ENCODE assay signal across 25 mouse cellular contexts in genomic region chr17:50201828-50202445, GRCm38 (mm10). TPM values are rescaled to one million over a fixed set of nuclear protein-coding genes. Genes with fewer than 3 reads are reported as not detected.
A peak's percentile ranks its signal among the peaks of the same experiment; 100 is the strongest.
DNase-seq lines count a peak whose midpoint lies in the region; ATAC-seq and TF ChIP-seq lines count a peak whose summit lies in the region.
"Had no signal": no experiment of that assay in that cellular context is flagged by ENCODE, and none has a peak within 500 bp of the region (broad histone marks: within the 10 kb centered on the region; RNA-seq: fewer than 3 reads in every experiment).

No protein-coding gene starts in this region.

- no peaks in the 10 kb centered on the region for H3K27me3 ChIP-seq in hindbrain, embryonic 16.5 days (replicated peaks; ENCODE audit: control insufficient read depth, insufficient read depth, low read length)
- no peaks in the 10 kb centered on the region for H3K27me3 ChIP-seq in hindbrain, postnatal 0 days (ENCODE audit: insufficient read depth, low read length)
- no peaks in the 10 kb centered on the region for H3K27me3 ChIP-seq in limb, embryonic 11.5 days (ENCODE audit: control insufficient read depth, insufficient read depth, low read length)
- H3K27me3 ChIP-seq in limb, embryonic 10.5 days (ENCODE audit: low read depth, poor library complexity, severe bottlenecking) = peaks cover 3% of the 10 kb centered on the region; the same call in 1 of the 2 replicates
- H3K27me3 ChIP-seq: embryonic facial prominence, embryonic 13.5 days; embryonic facial prominence, embryonic 15.5 days had no signal

- intact Hi-C loops in gastrocnemius, adult 2 months (cut with DNase I) = no loop called here
- intact Hi-C loops in gastrocnemius, postnatal 14 days (cut with DNase I; ENCODE audit: low total_unique reads) = no loop called here

- H3K36me3 ChIP-seq in hindbrain, embryonic 16.5 days (ENCODE audit: control insufficient read depth, insufficient read depth, low read length) = no peaks in the 10 kb centered on the region
- no peaks in the 10 kb centered on the region for H3K36me3 ChIP-seq in hindbrain, postnatal 0 days (ENCODE audit: insufficient read depth, low read length)
- no peaks in the 10 kb centered on the region for H3K36me3 ChIP-seq in limb, embryonic 11.5 days (ENCODE audit: control insufficient read depth, insufficient read depth, low read length)
- H3K36me3 ChIP-seq in limb, embryonic 10.5 days = no peaks in the 10 kb centered on the region
- H3K36me3 ChIP-seq: embryonic facial prominence, embryonic 13.5 days; embryonic facial prominence, embryonic 15.5 days; forebrain, embryonic 10.5 days; forebrain, embryonic 12.5 days had no signal

- peak; percentile 8 for DNase-seq in gastrocnemius, adult 2 months
- DNase-seq in gastrocnemius, postnatal 14 days = no peak
- DNase-seq in hindbrain, postnatal 0 days (ENCODE audit: low spot score) = no peak
- DNase-seq in limb, embryonic 11.5 days (ENCODE audit: low spot score) = peak; percentile 28
- no peak for DNase-seq in limb, embryonic 10.5 days (ENCODE audit: low spot score)
- DNase-seq: adrenal gland, adult 2 months; adrenal gland, postnatal 10 days; adrenal gland, postnatal 25 days; B cell, adult 2 months; cerebellum, adult 11 months; cerebellum, adult 18-20 months; cerebellum, adult 8-10 months; cerebellum, adult 9-11 months; cerebellum, postnatal 14 days; cerebellum, postnatal 36 days; embryo, embryonic 11 days had no signal

- no peaks in the 10 kb centered on the region for H3K9me3 ChIP-seq in hindbrain, embryonic 16.5 days (ENCODE audit: control insufficient read depth, low read length)
- H3K9me3 ChIP-seq in hindbrain, postnatal 0 days (ENCODE audit: low read length) = no peaks in the 10 kb centered on the region
- no peaks in the 10 kb centered on the region for H3K9me3 ChIP-seq in limb, embryonic 11.5 days (ENCODE audit: control insufficient read depth, low read length)
- no peaks in the 10 kb centered on the region for H3K9me3 ChIP-seq in limb, embryonic 10.5 days (replicated peaks)
- H3K9me3 ChIP-seq: embryonic facial prominence, embryonic 13.5 days; embryonic facial prominence, embryonic 15.5 days; forebrain, embryonic 10.5 days; forebrain, embryonic 12.5 days had no signal

- no peak overlapping the region for H3K27ac ChIP-seq in gastrocnemius, adult 2 months
- H3K27ac ChIP-seq in hindbrain, embryonic 16.5 days (ENCODE audit: low read depth, low read length) = no peak overlapping the region
- no peak overlapping the region for H3K27ac ChIP-seq in hindbrain, postnatal 0 days
- no peak overlapping the region for H3K27ac ChIP-seq in limb, embryonic 11.5 days (replicated peaks; ENCODE audit: low read depth, low read length)
- no peak overlapping the region for H3K27ac ChIP-seq in limb, embryonic 10.5 days
- H3K27ac ChIP-seq: embryonic facial prominence, embryonic 13.5 days; embryonic facial prominence, embryonic 15.5 days; forebrain, embryonic 10.5 days; forebrain, embryonic 12.5 days had no signal

- no peak overlapping the region for H3K9ac ChIP-seq in hindbrain, embryonic 16.5 days (ENCODE audit: low read depth, low read length)
- H3K9ac ChIP-seq in hindbrain, postnatal 0 days (replicated peaks; ENCODE audit: low read length) = no peak overlapping the region
- H3K9ac ChIP-seq in limb, embryonic 11.5 days (ENCODE audit: low read length) = no peak overlapping the region
- H3K9ac ChIP-seq: embryonic facial prominence, embryonic 13.5 days; embryonic facial prominence, embryonic 15.5 days; forebrain, embryonic 12.5 days had no signal

- WGBS in hindbrain, embryonic 16.5 days = 79% methylated on average over 12 of the region's 12 CpGs
- WGBS in hindbrain, postnatal 0 days = 86% methylated on average over 12 of the region's 12 CpGs
- 86% methylated on average over 12 of the region's 12 CpGs for WGBS in limb, embryonic 11.5 days
- WGBS in limb, embryonic 10.5 days = 92% methylated on average over 12 of the region's 12 CpGs

- TF ChIP-seq CTCF in gastrocnemius, adult 2 months (IDR thresholded peaks at IDR 0.05) = no peak
- TF ChIP-seq CTCF in hindbrain, postnatal 0 days (IDR thresholded peaks at IDR 0.05; ENCODE audit: low read depth) = no peak

- H3K4me1 ChIP-seq in hindbrain, embryonic 16.5 days (ENCODE audit: control insufficient read depth, insufficient read depth, low read depth, low read length) = no peaks in the 10 kb centered on the region
- H3K4me1 ChIP-seq in hindbrain, postnatal 0 days (ENCODE audit: insufficient read depth, low read length) = no peaks in the 10 kb centered on the region; the same call in 1 of the 2 replicates
- no peaks in the 10 kb centered on the region for H3K4me1 ChIP-seq in limb, embryonic 11.5 days (ENCODE audit: control insufficient read depth, insufficient read depth, low read length)
- H3K4me1 ChIP-seq in limb, embryonic 10.5 days = peaks cover 13% of the 10 kb centered on the region; the same call in 1 of the 2 replicates
- H3K4me1 ChIP-seq: embryonic facial prominence, embryonic 13.5 days; embryonic facial prominence, embryonic 15.5 days; forebrain, embryonic 10.5 days; forebrain, embryonic 12.5 days had no signal

- ATAC-seq in hindbrain, embryonic 16.5 days = peak; percentile 21; the same call in 1 of the 2 replicates
- no peak for ATAC-seq in hindbrain, postnatal 0 days
- no peak for ATAC-seq in limb, embryonic 11.5 days (ENCODE audit: insufficient number of reproducible peaks, low FRiP score, low TSS enrichment, low read depth)
- ATAC-seq in granulocyte monocyte progenitor cell, adult 5-6 weeks (replicated peaks; ENCODE audit: poor library complexity, severe bottlenecking) = no peak
- ATAC-seq: CD4-positive, CD25-positive, alpha-beta regulatory T cell, adult 4 months; forebrain, embryonic 14.5 days had no signal

- no peak overlapping the region for H3K4me3 ChIP-seq in gastrocnemius, adult 2 months
- no peak overlapping the region for H3K4me3 ChIP-seq in hindbrain, embryonic 16.5 days (ENCODE audit: low read length)
- no peak overlapping the region for H3K4me3 ChIP-seq in hindbrain, postnatal 0 days (ENCODE audit: low read length)
- no peak overlapping the region for H3K4me3 ChIP-seq in limb, embryonic 11.5 days (ENCODE audit: low read depth, low read length)
- H3K4me3 ChIP-seq in limb, embryonic 10.5 days = no peak overlapping the region
- H3K4me3 ChIP-seq: embryonic facial prominence, embryonic 13.5 days; embryonic facial prominence, embryonic 15.5 days; erythroblast, embryonic 14.5 days; forebrain, embryonic 10.5 days; forebrain, embryonic 12.5 days had no signal

- no peak overlapping the region for H3K4me2 ChIP-seq in hindbrain, embryonic 16.5 days (ENCODE audit: low read length)
- no peak overlapping the region for H3K4me2 ChIP-seq in hindbrain, postnatal 0 days (ENCODE audit: low read depth, low read length)
- no peak overlapping the region for H3K4me2 ChIP-seq in limb, embryonic 11.5 days (ENCODE audit: low read depth, severe bottlenecking)
- H3K4me2 ChIP-seq: embryonic facial prominence, embryonic 13.5 days; embryonic facial prominence, embryonic 15.5 days; forebrain, embryonic 12.5 days had no signal

RNA-seq across cellular contexts. Expression of gene Rftn1, which starts 11.5 kb away (rescaled TPM):
- 10 to 100 TPM; 11.4 to 16.9 TPM for total RNA-seq in gastrocnemius, adult 2 months (2021)
- total RNA-seq in gastrocnemius, postnatal 14 days (2021) = 10 to 100 TPM; 48.5 to 58.5 TPM
- polyA plus RNA-seq in hindbrain, embryonic 16.5 days (2015; fragmentation: Nextera tagmentation; extraction: Ambion mirVana) = 21.1 and 24.3 TPM in 2 replicates
- 39.5 and 44.4 TPM in 2 replicates for total RNA-seq in hindbrain, postnatal 0 days (2014; rRNA removed)
- polyA plus RNA-seq in hindbrain, postnatal 0 days (2015; fragmentation: Nextera tagmentation; extraction: Ambion mirVana) = 18.2 and 19.7 TPM in 2 replicates
- polyA plus RNA-seq in limb, embryonic 11.5 days (2014; fragmentation: Nextera tagmentation; extraction: Ambion mirVana) = 5.1 and 7.5 TPM in 2 replicates
- 6.3 and 7.2 TPM in 2 replicates for polyA plus RNA-seq in limb, embryonic 10.5 days (2016; fragmentation: Nextera tagmentation; extraction: Ambion mirVana)
- 9.8 and 25.8 TPM in 2 replicates for total RNA-seq in granulocyte monocyte progenitor cell, adult 5-6 weeks (2014; fragmentation: Nextera tagmentation)
- 26.4 and 32.4 TPM in 2 replicates for total RNA-seq in granulocyte monocyte progenitor cell, adult 5-6 weeks (2017)

Comparison
In these comparisons a context has a peak if more than half of its experiments do, and no peak if none do; other contexts are left out.
1. DNase-seq: peak in gastrocnemius, adult 2 months (single experiment) and limb, embryonic 11.5 days (single experiment); none in gastrocnemius, postnatal 14 days (single experiment), hindbrain, postnatal 0 days (single experiment) and limb, embryonic 10.5 days (single experiment).